Mouse (Mus musculus) urinary bladder, postnatal 4 days (tissue): ENCODE results near the gene Gm20388.

Experiments used
- DNase-seq, 2 experiments: peaks; one replicate each; pipeline ENCODE4 v3.0.0; 2021 to 2022; ENCODE audit warnings: low spot score in 2 of 2

The Gm20388 gene

GRCm38 (mm10) chr8:122574264-122574663 lies 2663.6 kb downstream of the Gm20388 start:
- DNase-seq, result no peak

GRCm38 (mm10) chr8:122574667-122575251 lies 2664.1 kb downstream of the Gm20388 start:
- DNase-seq, result no peak

GRCm38 (mm10) chr8:122575286-122575685 lies 2664.6 kb downstream of the Gm20388 start:
- DNase-seq, result no peak

GRCm38 (mm10) chr8:122575735-122576647 lies 2665.3 kb downstream of the Gm20388 start:
- DNase-seq, result no peak

GRCm38 (mm10) chr8:122576648-122577022 lies 2666.0 kb downstream of the Gm20388 start, which contains the start of gene Aprt:
TSS of gene Aprt (minus strand) at chr8:122576909.
- peak; percentile 89 to 97 for DNase-seq

GRCm38 (mm10) chr8:122577116-122577515 lies 2666.5 kb downstream of the Gm20388 start:
- DNase-seq, result no peak

GRCm38 (mm10) chr8:122579196-122579595 lies 2668.6 kb downstream of the Gm20388 start:
- no peak for DNase-seq

- no peak for DNase-seq
These were observed 2670.3 kb downstream of the Gm20388 start for GRCm38 (mm10) chr8:122580926-122581325.

GRCm38 (mm10) chr8:122584981-122585380 lies 2674.3 kb downstream of the Gm20388 start:
- no peak for DNase-seq

- DNase-seq, result no peak
These were observed 2674.8 kb downstream of the Gm20388 start for GRCm38 (mm10) chr8:122585411-122585891.

- no peak for DNase-seq
These were observed 2675.5 kb downstream of the Gm20388 start for GRCm38 (mm10) chr8:122586171-122586570.

GRCm38 (mm10) chr8:122586749-122587148 lies 2676.1 kb downstream of the Gm20388 start:
- DNase-seq, result no peak

GRCm38 (mm10) chr8:122593240-122593639 lies 2682.6 kb downstream of the Gm20388 start:
- DNase-seq, result no peak

GRCm38 (mm10) chr8:122593783-122594507 lies 2683.3 kb downstream of the Gm20388 start:
- DNase-seq, result no peak

- no peak for DNase-seq
These were observed 2685.4 kb downstream of the Gm20388 start for GRCm38 (mm10) chr8:122596031-122596430.

GRCm38 (mm10) chr8:122600666-122601065 lies 2690.0 kb downstream of the Gm20388 start:
- no peak for DNase-seq

GRCm38 (mm10) chr8:122604640-122605039 lies 2694.0 kb downstream of the Gm20388 start:
- no peak for DNase-seq

- DNase-seq, result no peak
These were observed 2694.7 kb downstream of the Gm20388 start for GRCm38 (mm10) chr8:122605367-122605766.

GRCm38 (mm10) chr8:122606810-122607209 lies 2696.2 kb downstream of the Gm20388 start:
- DNase-seq, result no peak

- no peak for DNase-seq
These were observed 2699.6 kb downstream of the Gm20388 start for GRCm38 (mm10) chr8:122610209-122610608.

- DNase-seq, result no peak
These were observed 2700.1 kb downstream of the Gm20388 start for GRCm38 (mm10) chr8:122610612-122611277.
